Mouse (Mus musculus): ENCODE data around the gene Accsl. TPM values are rescaled to one million over a fixed set of nuclear protein-coding genes. Genes with fewer than 3 reads are reported as not detected.

The Accsl gene
- polyA plus RNA-seq, 1 experiment from 2014 or later = 0.20 TPM

GRCm38 (mm10) chr2:93870842-93871241 lies 1.9 kb upstream of the Accsl start:
- WGBS = 34% methylated on average over 4 of the region's 4 CpGs
- Histone ChIP-seq H3K36me3 (ENCODE audit: control insufficient read depth, insufficient read depth, low read length) (no peaks in the 10 kb centered on the region), H3K4me1 (ENCODE audit: control insufficient read depth, insufficient read depth, low read length) (no peaks in the 10 kb centered on the region), H3K9ac (ENCODE audit: low read length) (no peak overlapping the region), H3K27ac (ENCODE audit: low read depth, low read length) (no peak overlapping the region), H3K4me2 (no peak overlapping the region), H3K9me3 (ENCODE audit: control insufficient read depth, low read length) (no peaks in the 10 kb centered on the region), H3K27me3 (ENCODE audit: control insufficient read depth, insufficient read depth, low read length) (no peaks in the 10 kb centered on the region), H3K4me3 (ENCODE audit: low read depth, low read length) (no peak overlapping the region)
- peak; percentile 62 for ATAC-seq (ENCODE audit: low FRiP score)
- peak; percentile 97 for DNase-seq (ENCODE audit: low spot score, missing footprints)

DNA sequence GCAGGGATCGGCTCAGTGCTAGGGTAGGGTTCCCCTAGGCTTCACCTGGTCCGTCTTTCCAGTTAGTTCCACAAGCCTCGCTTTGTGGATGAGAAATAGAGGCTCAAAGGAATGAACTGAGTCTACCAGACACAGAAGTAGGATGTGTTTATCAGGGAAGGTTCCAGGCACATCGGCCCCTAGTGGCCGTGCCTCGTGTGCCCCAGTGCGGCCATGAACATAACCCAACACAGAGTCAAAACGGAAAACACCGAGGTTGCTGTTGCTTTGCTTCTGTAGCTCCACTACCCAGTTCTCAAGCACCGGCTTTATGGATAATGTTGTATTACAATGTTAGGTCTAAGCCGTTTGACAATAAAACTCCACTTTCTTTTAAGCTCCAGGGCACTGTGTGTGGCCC lies 391 bp downstream of the Accsl start:
- no peaks in the 10 kb centered on the region for H3K9me3 ChIP-seq (ENCODE audit: control insufficient read depth, low read length)
- no peak overlapping the region for H3K4me3 ChIP-seq (ENCODE audit: low read depth, low read length)
- H3K4me1 ChIP-seq (ENCODE audit: control insufficient read depth, insufficient read depth, low read length) = no peaks in the 10 kb centered on the region
- no peak overlapping the region for H3K27ac ChIP-seq (ENCODE audit: low read depth, low read length)
- DNase-seq (ENCODE audit: low spot score, missing footprints) = no peak
- H3K36me3 ChIP-seq (ENCODE audit: control insufficient read depth, insufficient read depth, low read length) = no peaks in the 10 kb centered on the region
- H3K9ac ChIP-seq (ENCODE audit: low read length) = no peak overlapping the region
- 87% methylated on average over 11 of the region's 11 CpGs for WGBS
- no peak for ATAC-seq (ENCODE audit: low FRiP score)
- H3K27me3 ChIP-seq (ENCODE audit: control insufficient read depth, insufficient read depth, low read length) = no peaks in the 10 kb centered on the region
- H3K4me2 ChIP-seq = no peak overlapping the region

- Histone ChIP-seq H3K4me2 (no peak overlapping the region), H3K27ac (ENCODE audit: low read depth, low read length) (no peak overlapping the region), H3K36me3 (ENCODE audit: control insufficient read depth, insufficient read depth, low read length) (no peaks in the 10 kb centered on the region), H3K9me3 (ENCODE audit: control insufficient read depth, low read length) (no peaks in the 10 kb centered on the region), H3K4me3 (ENCODE audit: low read depth, low read length) (no peak overlapping the region), H3K4me1 (ENCODE audit: control insufficient read depth, insufficient read depth, low read length) (no peaks in the 10 kb centered on the region), H3K27me3 (ENCODE audit: control insufficient read depth, insufficient read depth, low read length) (no peaks in the 10 kb centered on the region), H3K9ac (ENCODE audit: low read length) (no peak overlapping the region)
- WGBS = 62% methylated on average over 4 of the region's 4 CpGs
- ATAC-seq (ENCODE audit: low FRiP score) (no peak), DNase-seq (ENCODE audit: low spot score, missing footprints) (no peak)
These were observed 5.7 kb downstream of the Accsl start for GRCm38 (mm10) chr2:93863229-93863628.

DNA sequence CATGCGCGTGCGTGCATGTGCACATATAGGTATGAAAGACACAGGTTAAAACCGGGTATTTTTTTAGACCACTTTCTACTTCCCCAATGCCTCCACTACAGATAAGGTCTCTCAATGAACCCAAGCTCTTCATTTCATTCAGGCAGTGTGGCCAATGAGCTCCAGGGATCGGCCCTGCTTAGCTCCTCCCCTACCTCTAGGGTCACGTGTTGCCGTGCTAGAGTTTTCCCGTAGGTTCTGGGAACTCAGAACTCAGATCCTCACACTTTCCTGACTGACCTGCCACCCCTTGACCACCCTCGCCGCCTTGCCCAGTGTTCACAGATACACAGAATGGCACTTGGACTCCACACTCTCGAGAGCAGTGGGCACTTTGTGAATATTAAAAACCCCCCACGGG lies 10.1 kb downstream of the Accsl start:
- DNase-seq (ENCODE audit: low spot score, missing footprints) (no peak), ATAC-seq (ENCODE audit: low FRiP score) (no peak)
- H3K4me1 ChIP-seq (ENCODE audit: control insufficient read depth, insufficient read depth, low read length) = no peaks in the 10 kb centered on the region
- 79% methylated on average over 12 of the region's 12 CpGs for WGBS
- H3K27ac ChIP-seq (ENCODE audit: low read depth, low read length) = no peak overlapping the region
- H3K36me3 ChIP-seq (ENCODE audit: control insufficient read depth, insufficient read depth, low read length) = no peaks in the 10 kb centered on the region
- no peak overlapping the region for H3K4me2 ChIP-seq
- no peaks in the 10 kb centered on the region for H3K27me3 ChIP-seq (ENCODE audit: control insufficient read depth, insufficient read depth, low read length)
- no peak overlapping the region for H3K4me3 ChIP-seq (ENCODE audit: low read depth, low read length)
- H3K9ac ChIP-seq (ENCODE audit: low read length) = no peak overlapping the region
- H3K9me3 ChIP-seq (ENCODE audit: control insufficient read depth, low read length) = no peaks in the 10 kb centered on the region

DNA sequence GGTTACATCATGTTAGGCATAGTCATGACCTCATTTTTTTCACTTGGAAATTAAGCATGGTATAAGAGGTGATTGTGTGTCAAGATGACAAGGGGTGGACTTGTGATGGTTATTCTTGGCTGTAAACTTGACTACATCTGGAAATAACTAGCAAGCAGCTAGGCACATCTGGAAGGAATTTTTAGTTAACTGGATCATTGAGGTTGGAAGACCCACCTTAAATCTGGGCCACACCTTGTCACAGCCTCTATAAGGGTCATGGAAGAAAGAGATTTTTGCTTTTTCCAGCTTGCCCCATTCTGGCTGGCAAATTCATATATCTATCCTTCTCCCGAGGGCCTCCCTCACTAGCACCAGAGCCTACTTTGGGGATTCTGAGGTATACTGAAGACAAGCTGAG lies 17.7 kb downstream of the Accsl start:
- Histone ChIP-seq H3K27ac (ENCODE audit: low read depth, low read length) (no peak overlapping the region), H3K4me1 (ENCODE audit: control insufficient read depth, insufficient read depth, low read length) (peaks cover 8% of the 10 kb centered on the region; the same call in 1 of the 2 replicates), H3K27me3 (ENCODE audit: control insufficient read depth, insufficient read depth, low read length) (no peaks in the 10 kb centered on the region), H3K4me3 (ENCODE audit: low read depth, low read length) (no peak overlapping the region), H3K9me3 (ENCODE audit: control insufficient read depth, low read length) (no peaks in the 10 kb centered on the region), H3K9ac (ENCODE audit: low read length) (no peak overlapping the region), H3K36me3 (ENCODE audit: control insufficient read depth, insufficient read depth, low read length) (no peaks in the 10 kb centered on the region), H3K4me2 (no peak overlapping the region)
- DNase-seq (ENCODE audit: low spot score, missing footprints) = no peak
- WGBS = 93% methylated on average over 1 of the region's 1 CpGs
- ATAC-seq (ENCODE audit: low FRiP score) = no peak

- Histone ChIP-seq H3K9ac (ENCODE audit: low read length) (no peak overlapping the region), H3K36me3 (ENCODE audit: control insufficient read depth, insufficient read depth, low read length) (no peaks in the 10 kb centered on the region), H3K4me3 (ENCODE audit: low read depth, low read length) (no peak overlapping the region; the same call in 1 of the 2 replicates), H3K27me3 (ENCODE audit: control insufficient read depth, insufficient read depth, low read length) (no peaks in the 10 kb centered on the region), H3K27ac (ENCODE audit: low read depth, low read length) (no peak overlapping the region), H3K9me3 (ENCODE audit: control insufficient read depth, low read length) (no peaks in the 10 kb centered on the region), H3K4me2 (peak overlapping the region; percentile 67), H3K4me1 (ENCODE audit: control insufficient read depth, insufficient read depth, low read length) (peaks cover 8% of the 10 kb centered on the region; the same call in 1 of the 2 replicates)
- no peak for ATAC-seq (ENCODE audit: low FRiP score)
- DNase-seq (ENCODE audit: low spot score, missing footprints) = no peak
- 50% methylated on average over 13 of the region's 13 CpGs for WGBS
These were observed 18.5 kb downstream of the Accsl start for GRCm38 (mm10) chr2:93850317-93850944.

DNA sequence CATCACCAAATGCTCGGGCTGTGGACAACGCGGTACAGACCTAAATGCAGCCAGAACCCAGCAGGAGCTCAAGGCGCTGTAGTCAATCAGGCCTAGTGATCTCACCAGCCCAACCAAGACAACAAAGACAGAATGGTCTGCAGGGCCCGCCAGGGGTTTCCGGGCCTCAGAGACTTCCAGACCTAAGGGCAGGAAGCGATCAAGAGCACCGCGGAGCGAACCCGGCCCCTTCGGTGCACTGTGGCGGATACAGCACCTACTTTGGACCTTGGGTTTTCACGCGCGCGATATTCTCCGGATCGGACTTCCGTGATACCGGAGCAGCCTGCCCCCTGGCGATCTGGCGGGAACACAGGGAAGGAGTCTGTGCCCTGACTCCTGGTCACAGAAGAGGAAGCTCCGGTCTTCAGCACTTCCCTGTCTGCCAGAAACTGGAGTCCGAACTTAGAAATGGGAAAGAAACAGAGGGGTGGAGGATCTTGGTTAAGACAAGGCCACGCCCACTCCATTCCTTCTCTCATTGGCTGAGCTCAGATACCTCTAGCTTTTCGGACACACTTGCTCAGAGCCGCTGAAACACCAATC lies 19.4 kb downstream of the Accsl start, which contains the start of gene Accs:
Accs (minus strand) TSS at position 439 of the 585 bp plus-strand sequence.
- peak; percentile 83 for ATAC-seq (ENCODE audit: low FRiP score)
- Histone ChIP-seq H3K4me2 (peak within 1 kb of the TSS; percentile 67), H3K4me3 (ENCODE audit: low read depth, low read length) (peak within 1 kb of the TSS; percentile 71), H3K4me1 (ENCODE audit: control insufficient read depth, insufficient read depth, low read length) (peaks cover 8% of the 10 kb centered on the region; the same call in 1 of the 2 replicates), H3K9ac (ENCODE audit: low read length) (peak within 1 kb of the TSS; percentile 91), H3K27me3 (ENCODE audit: control insufficient read depth, insufficient read depth, low read length) (no peaks in the 10 kb centered on the region), H3K27ac (ENCODE audit: low read depth, low read length) (peak within 1 kb of the TSS; percentile 40; the same call in 1 of the 2 replicates), H3K9me3 (ENCODE audit: control insufficient read depth, low read length) (no peaks in the 10 kb centered on the region), H3K36me3 (ENCODE audit: control insufficient read depth, insufficient read depth, low read length) (0 out of 2 replicates have a peak, but pooled peaks cover under 1% of the 10 kb centered on the region)
- under 1% methylated on average over 28 of the region's 28 CpGs for WGBS
- DNase-seq (ENCODE audit: low spot score, missing footprints) = peak; percentile 98

DNA sequence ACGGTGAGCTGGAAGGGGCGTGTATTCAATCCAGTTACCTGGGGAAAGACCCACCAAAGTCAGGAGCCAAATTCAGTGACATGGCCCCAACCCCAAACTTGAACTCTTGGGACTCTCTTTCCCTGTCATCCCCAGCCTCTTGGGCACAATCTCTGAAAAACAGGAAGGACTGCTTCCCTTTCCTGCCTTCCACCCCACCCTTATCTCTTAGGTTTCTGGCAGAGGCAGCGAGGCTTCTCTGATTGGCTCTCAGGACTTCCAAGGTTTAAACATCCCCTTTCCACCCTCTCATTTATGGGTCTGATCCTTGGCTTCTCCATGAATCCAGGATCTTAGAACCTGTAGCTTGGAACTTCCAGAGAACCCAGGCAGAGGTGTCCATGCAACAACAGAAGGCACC lies 27.6 kb downstream of the Accsl start:
- no peaks in the 10 kb centered on the region for H3K9me3 ChIP-seq (ENCODE audit: control insufficient read depth, low read length)
- 92% methylated on average over 3 of the region's 3 CpGs for WGBS
- H3K4me1 ChIP-seq (ENCODE audit: control insufficient read depth, insufficient read depth, low read length) = no peaks in the 10 kb centered on the region

GRCm38 (mm10) chr2:93840109-93840508 lies 28.8 kb downstream of the Accsl start:
- H3K27me3 ChIP-seq (ENCODE audit: control insufficient read depth, insufficient read depth, low read length) = no peaks in the 10 kb centered on the region
- H3K36me3 ChIP-seq (ENCODE audit: control insufficient read depth, insufficient read depth, low read length) = peaks cover 19% of the 10 kb centered on the region
- H3K9ac ChIP-seq (ENCODE audit: low read length) = no peak overlapping the region
- no peak overlapping the region for H3K27ac ChIP-seq (ENCODE audit: low read depth, low read length)
- H3K4me1 ChIP-seq (ENCODE audit: control insufficient read depth, insufficient read depth, low read length) = no peaks in the 10 kb centered on the region
- ATAC-seq (ENCODE audit: low FRiP score) (no peak), DNase-seq (ENCODE audit: low spot score, missing footprints) (no peak)
- no peak overlapping the region for H3K4me3 ChIP-seq (ENCODE audit: low read depth, low read length)
- no peaks in the 10 kb centered on the region for H3K9me3 ChIP-seq (ENCODE audit: control insufficient read depth, low read length)
- 90% methylated on average over 6 of the region's 6 CpGs for WGBS
- no peak overlapping the region for H3K4me2 ChIP-seq

More for the DNA sequence above, 27.6 kb downstream of the Accsl start:
- Histone ChIP-seq H3K9ac (ENCODE audit: low read length) (no peak overlapping the region), H3K4me2 (no peak overlapping the region), H3K27ac (ENCODE audit: low read depth, low read length) (no peak overlapping the region), H3K36me3 (ENCODE audit: control insufficient read depth, insufficient read depth, low read length) (peaks cover 19% of the 10 kb centered on the region), H3K4me3 (ENCODE audit: low read depth, low read length) (no peak overlapping the region), H3K27me3 (ENCODE audit: control insufficient read depth, insufficient read depth, low read length) (no peaks in the 10 kb centered on the region)
- ATAC-seq (ENCODE audit: low FRiP score) = no peak
- DNase-seq (ENCODE audit: low spot score, missing footprints) = no peak
